Mouse (Mus musculus): ENCODE data around the gene Fbxw20. TPM values are rescaled to one million over a fixed set of nuclear protein-coding genes. Genes with fewer than 3 reads are reported as not detected.

Fbxw20 gene
- total and polyA plus RNA-seq, 3 experiments: not detected

- intact Hi-C loops (cut with DNase I): no loop called here
- Histone ChIP-seq H3K9ac (ENCODE audit: low read depth, low read length) (no peak overlapping the region), H3K27me3 (ENCODE audit: control insufficient read depth, insufficient read depth, low read length) (no peaks in the 10 kb centered on the region), H3K4me3 (no peak overlapping the region), H3K4me1 (ENCODE audit: control insufficient read depth, insufficient read depth, low read length) (no peaks in the 10 kb centered on the region), H3K79me2 (replicated peaks; ENCODE audit: control insufficient read depth, insufficient read depth, low read length) (no peaks in the 10 kb centered on the region), H3K27ac (no peak overlapping the region), H3K36me3 (ENCODE audit: control insufficient read depth, insufficient read depth, low read length) (no peaks in the 10 kb centered on the region)
- TF ChIP-seq CTCF (IDR thresholded peaks at IDR 0.05) (no peak), POLR2A (IDR thresholded peaks at IDR 0.05; ENCODE audit: insufficient read depth, low read depth, low read length) (no peak), EP300 (IDR thresholded peaks at IDR 0.05; ENCODE audit: insufficient read depth, low read depth, low read length) (no peak)
- 76% methylated on average over 1 of the region's 1 CpGs for WGBS
- no peak for DNase-seq
These were observed 57.3 kb downstream of the Fbxw20 start for GRCm38 (mm10) chr9:109177208-109177607.

- no peak overlapping the region for H3K9ac ChIP-seq (ENCODE audit: low read depth, low read length)
- H3K4me1 ChIP-seq (ENCODE audit: control insufficient read depth, insufficient read depth, low read length): no peaks in the 10 kb centered on the region
- H3K27me3 ChIP-seq (ENCODE audit: control insufficient read depth, insufficient read depth, low read length): no peaks in the 10 kb centered on the region
- intact Hi-C loops (cut with DNase I): no loop called here
- no peak overlapping the region for H3K27ac ChIP-seq
- no peak for TF ChIP-seq CTCF (IDR thresholded peaks at IDR 0.05)
- no peak for TF ChIP-seq POLR2A (IDR thresholded peaks at IDR 0.05; ENCODE audit: insufficient read depth, low read depth, low read length)
- TF ChIP-seq EP300 (IDR thresholded peaks at IDR 0.05; ENCODE audit: insufficient read depth, low read depth, low read length): no peak
- DNase-seq: no peak
- no peak overlapping the region for H3K4me3 ChIP-seq
- no peaks in the 10 kb centered on the region for H3K79me2 ChIP-seq (replicated peaks; ENCODE audit: control insufficient read depth, insufficient read depth, low read length)
- H3K36me3 ChIP-seq (ENCODE audit: control insufficient read depth, insufficient read depth, low read length): no peaks in the 10 kb centered on the region
- 79% methylated on average over 1 of the region's 1 CpGs for WGBS
These were observed 58.3 kb downstream of the Fbxw20 start for GRCm38 (mm10) chr9:109176301-109176700.

Other genes starting within 250 kb of the Fbxw20 start
- not detected for gene Ucn2, start 248.7 kb downstream of the Fbxw20 start, total RNA-seq (2021)
- gene Ucn2, start 248.7 kb downstream of the Fbxw20 start, polyA plus RNA-seq (2012; rRNA removed): 0.20 TPM in 1 of 2 replicates, not detected in the other
- gene Pfkfb4, start 243.0 kb downstream of the Fbxw20 start, total RNA-seq (2021): 1 to 10 TPM; 1.3 to 1.9 TPM
- 7.3 and 7.4 TPM in 2 replicates for gene Pfkfb4, start 243.0 kb downstream of the Fbxw20 start, polyA plus RNA-seq (2012; rRNA removed)
- gene Shisa5, start 196.2 kb downstream of the Fbxw20 start, total RNA-seq (2021): 10 to 100 TPM; 40.3 to 43.2 TPM
- 170 and 218 TPM in 2 replicates for gene Shisa5, start 196.2 kb downstream of the Fbxw20 start, polyA plus RNA-seq (2012; rRNA removed)
- gene Trex1, start 175.0 kb downstream of the Fbxw20 start, total RNA-seq (2021): 10 to 100 TPM; 12.6 to 13.3 TPM
- gene Trex1, start 175.0 kb downstream of the Fbxw20 start, polyA plus RNA-seq (2012; rRNA removed): 45.8 and 55.2 TPM in 2 replicates
- 1 to 10 TPM; 8.0 to 9.0 TPM for gene Atrip, start 160.6 kb downstream of the Fbxw20 start, total RNA-seq (2021)
- 10.0 and 13.9 TPM in 2 replicates for gene Atrip, start 160.6 kb downstream of the Fbxw20 start, polyA plus RNA-seq (2012; rRNA removed)
- 10 to 100 TPM; 11.1 to 11.8 TPM for gene Ccdc51, start 152.3 kb downstream of the Fbxw20 start, total RNA-seq (2021)
- gene Ccdc51, start 152.3 kb downstream of the Fbxw20 start, polyA plus RNA-seq (2012; rRNA removed): 7.0 and 9.2 TPM in 2 replicates
- 100 to 1,000 TPM; 218 to 235 TPM for gene Tma7, start 152.2 kb downstream of the Fbxw20 start, total RNA-seq (2021)
- 41.4 and 59.3 TPM in 2 replicates for gene Tma7, start 152.2 kb downstream of the Fbxw20 start, polyA plus RNA-seq (2012; rRNA removed)
- gene Plxnb1, start 139.4 kb downstream of the Fbxw20 start, total RNA-seq (2021): 10 to 100 TPM; 15.7 to 21.1 TPM
- gene Plxnb1, start 139.4 kb downstream of the Fbxw20 start, polyA plus RNA-seq (2012; rRNA removed): 25.0 and 31.9 TPM in 2 replicates
- gene Fbxw21, start 72.7 kb downstream of the Fbxw20 start, total RNA-seq (2021): not detected
- gene Fbxw21, start 72.7 kb downstream of the Fbxw20 start, polyA plus RNA-seq (2012; rRNA removed): not detected in 2 replicates
- gene Fbxw13, start 38.8 kb downstream of the Fbxw20 start, total RNA-seq (2021): not detected
- not detected in 2 replicates for gene Fbxw13, start 38.8 kb downstream of the Fbxw20 start, polyA plus RNA-seq (2012; rRNA removed)
- not detected for gene Fbxw14, start 52.9 kb upstream of the Fbxw20 start, total RNA-seq (2021)
- gene Fbxw14, start 52.9 kb upstream of the Fbxw20 start, polyA plus RNA-seq (2012; rRNA removed): not detected in 2 replicates
- gene Fbxw28, start 104.9 kb upstream of the Fbxw20 start, total RNA-seq (2021): not detected
- gene Fbxw28, start 104.9 kb upstream of the Fbxw20 start, polyA plus RNA-seq (2012; rRNA removed): not detected in 2 replicates
- gene Fbxw22, start 169.5 kb upstream of the Fbxw20 start, total RNA-seq (2021): not detected
- not detected in 2 replicates for gene Fbxw22, start 169.5 kb upstream of the Fbxw20 start, polyA plus RNA-seq (2012; rRNA removed)
- not detected for gene Fbxw16, start 214.4 kb upstream of the Fbxw20 start, total RNA-seq (2021)
- gene Fbxw16, start 214.4 kb upstream of the Fbxw20 start, polyA plus RNA-seq (2012; rRNA removed): not detected in 2 replicates